Mouse (Mus musculus) right cerebral cortex, postnatal 36 days (tissue): ENCODE data around the gene Mrtfb.
"Not testable (repeated sequence)": the region's sequence is repeated elsewhere in the genome, so short reads cannot be mapped to it uniquely, and the experiment has no call there.

Experiments used
- DNase-seq, 2 experiments: peaks; one replicate each; pipeline ENCODE4 v3.0.0; 2022; ENCODE audit warnings: low spot score in 2 of 2, mixed read lengths in 1 of 2

Mrtfb gene

GRCm38 (mm10) chr16:13276258-13276657 is 20.0 kb downstream of the Mrtfb start:
- DNase-seq, result no peak

- DNase-seq, result no peak
Measured at GRCm38 (mm10) chr16:13276709-13277399, 20.6 kb downstream of the Mrtfb start.

DNA sequence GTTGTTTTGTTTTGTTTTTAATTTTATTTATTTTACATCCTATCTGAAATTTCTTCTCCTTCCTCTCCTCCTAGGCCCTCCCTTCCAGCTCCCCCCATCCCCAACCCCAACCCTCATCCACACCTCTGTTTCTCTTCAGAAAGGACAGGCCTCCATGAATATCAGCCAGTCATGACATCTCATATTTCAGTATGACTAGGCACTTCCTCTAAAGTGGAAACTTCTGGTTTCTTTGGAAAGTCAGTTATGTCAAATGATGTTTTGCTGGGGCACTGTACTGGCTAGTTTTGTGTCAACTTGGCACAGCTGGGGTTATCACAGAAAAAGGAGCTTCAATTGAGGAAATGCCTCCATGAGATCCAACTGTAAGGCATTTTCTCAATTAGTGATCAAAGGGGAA is 30.1 kb downstream of the Mrtfb start:
- DNase-seq, result not testable (repeated sequence)

GRCm38 (mm10) chr16:13297860-13298259 is 41.6 kb downstream of the Mrtfb start:
- no peak for DNase-seq

GRCm38 (mm10) chr16:13298991-13299390 is 42.7 kb downstream of the Mrtfb start:
- no peak for DNase-seq

GRCm38 (mm10) chr16:13306065-13306695 is 49.9 kb downstream of the Mrtfb start:
- no peak for DNase-seq

DNA sequence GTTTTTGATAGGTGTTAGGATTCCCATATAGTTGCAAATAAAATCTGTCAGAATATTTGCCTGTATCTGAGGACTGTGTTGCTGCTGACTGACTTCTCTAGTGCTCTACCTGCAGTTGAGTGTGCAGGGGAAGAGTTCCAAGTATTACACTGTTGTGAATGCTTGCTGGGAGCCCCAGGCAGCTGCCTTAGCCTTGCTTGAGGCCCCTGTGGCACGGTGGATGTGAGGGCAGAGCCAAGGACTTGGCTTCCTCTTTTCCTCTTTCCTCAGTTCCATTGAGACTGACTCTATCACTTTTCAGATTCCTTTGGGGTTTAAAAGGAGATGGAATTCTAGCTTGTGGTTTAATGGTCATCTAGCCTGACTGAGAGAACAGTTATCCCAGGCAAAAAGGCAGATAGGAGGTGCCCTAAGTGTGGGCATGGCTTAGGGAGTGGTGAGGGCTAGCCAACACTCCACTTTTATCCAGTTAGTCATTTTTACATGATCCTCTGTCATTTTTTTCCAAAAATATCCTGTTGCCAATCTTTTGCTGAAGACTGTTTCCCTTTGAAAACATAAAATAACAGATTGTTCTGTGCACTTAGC is 53.9 kb downstream of the Mrtfb start:
- no peak for DNase-seq

- DNase-seq, result no peak
Measured at GRCm38 (mm10) chr16:13311374-13311773, 55.1 kb downstream of the Mrtfb start.

- no peak for DNase-seq
Measured at GRCm38 (mm10) chr16:13313096-13313719, 56.9 kb downstream of the Mrtfb start.

DNA sequence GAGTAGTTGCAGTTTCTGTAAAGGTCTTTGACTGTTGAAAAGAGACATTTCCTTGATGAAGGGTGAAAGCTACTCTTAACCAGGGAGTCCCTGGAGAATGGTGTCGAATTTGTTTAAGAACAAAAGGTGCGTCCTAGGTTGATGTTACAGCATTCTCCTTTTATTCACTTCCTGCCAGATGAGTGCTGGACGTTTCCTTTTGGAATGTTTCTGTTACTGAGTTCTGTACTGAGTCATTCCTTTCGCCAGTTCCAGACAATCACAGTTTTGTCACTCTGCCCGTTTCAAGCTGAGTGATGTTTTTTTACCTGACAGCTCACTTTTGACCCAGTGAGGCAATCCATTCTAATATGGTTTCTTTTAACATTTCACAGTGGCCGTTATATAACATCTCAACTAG is 67.5 kb downstream of the Mrtfb start:
- DNase-seq, result no peak

GRCm38 (mm10) chr16:13326622-13327021 is 70.3 kb downstream of the Mrtfb start:
- DNase-seq, result no peak

DNA sequence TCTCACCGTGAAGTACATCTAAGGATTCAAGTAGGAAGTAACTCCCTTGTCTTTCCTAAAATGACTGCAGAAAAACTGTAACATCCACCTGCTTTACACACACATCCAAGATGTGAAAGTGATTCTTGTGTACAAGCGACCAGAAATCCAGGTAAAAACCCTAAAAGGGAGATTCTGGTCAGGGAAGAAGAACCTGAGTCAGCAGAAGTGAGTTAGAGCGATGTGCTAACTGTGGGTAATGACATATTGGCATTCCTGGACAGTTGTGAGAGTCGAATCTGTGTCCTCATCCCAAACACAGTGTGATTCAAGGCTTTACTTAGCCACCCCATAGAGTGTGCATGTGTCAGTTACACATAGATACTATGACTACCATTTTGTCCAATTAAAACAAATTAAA is 72.4 kb downstream of the Mrtfb start:
- no peak for DNase-seq

DNA sequence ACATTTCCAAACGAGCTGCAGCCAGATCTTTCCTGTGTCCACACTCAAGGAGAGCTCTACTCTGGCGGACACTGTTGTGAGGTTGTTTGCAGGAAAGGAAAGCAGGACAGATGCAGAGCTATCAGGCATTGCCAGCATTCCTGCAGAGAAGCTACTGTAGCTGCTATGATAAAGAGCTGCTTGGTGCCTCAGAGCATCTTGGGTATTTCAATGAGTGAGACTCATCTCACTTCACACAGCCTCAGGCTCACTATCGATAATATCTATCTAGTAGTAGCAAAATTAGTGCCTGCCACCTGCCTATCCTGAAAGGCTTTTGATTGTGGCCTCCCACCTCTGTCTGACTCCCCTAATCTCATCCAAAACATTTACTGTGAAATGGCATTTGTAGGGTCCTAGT is 73.4 kb downstream of the Mrtfb start:
- no peak for DNase-seq

DNA sequence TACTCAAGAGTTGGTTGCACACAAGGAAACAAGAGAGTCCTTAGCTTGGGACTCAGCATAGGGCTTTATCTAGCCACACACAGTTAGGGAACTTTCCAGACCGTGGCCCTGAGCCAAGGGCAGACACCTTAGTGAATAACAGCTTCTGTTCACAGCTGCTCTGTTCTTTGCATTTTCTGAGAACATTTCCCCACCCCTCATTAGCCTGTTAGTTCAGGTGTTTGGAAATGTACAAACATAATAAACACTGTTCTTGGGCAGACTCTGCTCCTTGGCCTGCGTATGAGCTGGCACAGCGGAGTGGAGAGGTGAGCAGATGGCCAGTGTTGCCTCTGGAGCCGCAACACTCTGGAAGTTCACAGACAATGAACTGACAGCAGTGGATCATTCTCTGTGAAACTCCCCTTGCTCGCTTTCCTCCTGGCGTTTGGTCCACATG is 74.0 kb downstream of the Mrtfb start:
- DNase-seq, result no peak

DNA sequence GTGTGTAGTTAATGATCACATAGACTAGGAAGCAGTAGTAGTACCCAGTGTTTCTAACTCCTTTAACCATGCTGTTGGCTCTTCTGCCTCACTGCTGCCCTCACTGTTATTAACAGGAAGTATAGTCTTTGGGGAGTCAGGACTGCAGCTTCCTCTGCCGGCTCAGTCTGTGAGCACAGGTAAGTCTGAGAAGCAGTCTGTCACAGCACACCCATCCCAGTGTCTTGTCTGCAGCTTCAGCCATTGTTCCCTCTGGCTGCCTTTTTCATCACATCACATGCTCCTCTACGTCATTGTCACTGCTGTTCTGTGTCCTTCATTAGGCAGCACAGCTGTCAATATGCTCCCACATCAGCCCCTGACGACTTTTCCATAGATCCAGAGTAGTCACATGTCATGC is 75.6 kb downstream of the Mrtfb start:
- no peak for DNase-seq

- DNase-seq, result no peak
Measured at GRCm38 (mm10) chr16:13332536-13332935, 76.3 kb downstream of the Mrtfb start.

DNA sequence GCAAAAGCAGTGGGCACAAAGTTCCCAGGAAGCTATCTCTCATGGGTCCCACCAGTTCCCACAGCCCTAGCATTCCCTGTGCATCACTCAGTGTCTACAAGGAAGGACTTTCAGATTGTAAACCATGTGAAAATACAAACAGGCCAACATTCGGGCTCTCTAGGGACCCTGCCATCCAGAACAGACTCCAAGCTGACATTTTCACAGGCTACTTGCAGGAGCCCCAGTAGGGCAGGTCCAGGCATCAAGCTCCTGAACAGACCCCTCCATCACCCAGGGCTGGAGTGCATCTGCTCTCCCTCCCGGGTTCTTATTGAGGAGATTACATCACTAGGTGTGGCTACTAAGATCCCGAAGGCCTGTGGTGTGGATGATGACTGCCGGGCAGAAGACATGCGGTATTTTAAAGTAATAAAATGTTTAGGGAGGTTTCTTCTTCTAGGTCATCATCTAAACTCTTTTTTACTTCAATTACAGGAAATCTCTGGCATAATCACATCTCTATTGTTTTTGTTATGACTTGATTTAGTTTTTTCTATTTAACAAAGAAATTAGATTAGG is 77.6 kb downstream of the Mrtfb start:
- DNase-seq, result no peak

DNA sequence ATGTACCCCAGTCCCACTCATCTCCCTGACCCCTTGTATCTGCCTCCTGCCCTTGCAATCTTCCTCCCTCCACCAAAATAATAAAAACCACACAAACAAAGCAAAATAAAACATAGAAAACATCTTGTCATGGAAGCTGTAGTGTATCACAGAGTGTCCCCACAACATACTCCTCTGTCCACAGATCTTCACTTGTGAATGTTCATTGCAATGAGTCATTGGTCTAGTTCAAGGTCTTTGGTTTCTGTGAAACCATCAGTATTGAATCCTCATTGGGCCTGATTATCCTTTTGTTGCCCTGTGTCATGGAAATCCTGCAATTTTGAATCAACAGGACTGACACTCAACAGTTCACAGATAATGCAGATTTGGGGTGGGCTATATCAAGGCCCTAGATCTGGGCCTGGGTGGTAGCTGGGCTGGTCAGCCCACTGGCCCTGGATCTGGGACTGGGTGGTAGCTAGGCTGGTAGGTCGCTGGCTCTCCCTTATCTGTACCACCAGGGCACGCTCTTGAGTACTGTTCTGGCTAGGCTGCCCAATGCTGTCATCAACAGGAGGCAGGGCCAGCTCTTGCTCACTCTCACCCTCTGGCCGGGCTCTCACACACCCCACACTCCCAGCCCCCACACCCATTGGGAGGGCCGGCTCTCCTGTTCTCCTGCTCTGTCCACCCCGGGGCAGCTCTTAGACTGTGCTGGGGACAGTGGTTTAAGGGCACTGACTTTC is 80.4 kb downstream of the Mrtfb start:
- no peak for DNase-seq

DNA sequence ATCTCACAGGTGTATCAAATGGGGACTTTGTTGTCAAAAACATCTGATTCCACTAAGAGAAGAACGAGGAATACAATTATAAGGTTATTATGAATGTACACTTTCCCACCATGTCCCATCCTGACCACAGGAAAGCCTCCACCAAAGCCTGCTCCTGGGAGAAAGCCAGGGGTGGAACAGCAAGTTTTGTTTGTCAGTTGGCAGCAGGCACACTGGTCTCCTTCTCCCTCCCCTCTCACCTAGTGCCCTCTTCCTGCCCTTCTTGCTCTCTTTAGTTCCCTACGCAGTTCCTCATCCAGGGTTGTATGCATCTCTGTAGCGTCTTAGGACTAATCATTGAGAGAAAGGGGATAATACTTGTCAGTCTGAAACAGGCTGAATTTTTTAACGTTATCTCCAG is 81.8 kb downstream of the Mrtfb start:
- DNase-seq, result no peak

DNA sequence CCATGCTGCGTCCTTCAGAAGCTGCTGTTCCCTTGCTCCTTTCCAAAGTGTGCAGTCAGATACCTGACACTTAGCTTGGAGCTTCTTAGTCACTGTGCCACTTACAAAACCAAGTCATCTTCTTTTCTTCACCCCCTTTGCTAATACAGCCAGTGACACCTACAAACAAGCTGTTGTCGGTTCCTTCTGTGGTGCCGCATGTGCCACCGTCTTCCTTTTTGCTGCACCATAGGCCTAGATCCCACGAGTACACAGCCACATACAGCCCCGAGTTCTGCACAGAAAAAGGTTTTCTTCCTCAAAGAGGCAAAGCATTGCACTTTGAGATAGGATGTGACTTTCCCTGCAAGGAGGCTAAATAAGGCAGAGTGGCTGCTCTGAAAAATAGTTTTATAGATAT is 83.2 kb downstream of the Mrtfb start:
- no peak for DNase-seq

DNA sequence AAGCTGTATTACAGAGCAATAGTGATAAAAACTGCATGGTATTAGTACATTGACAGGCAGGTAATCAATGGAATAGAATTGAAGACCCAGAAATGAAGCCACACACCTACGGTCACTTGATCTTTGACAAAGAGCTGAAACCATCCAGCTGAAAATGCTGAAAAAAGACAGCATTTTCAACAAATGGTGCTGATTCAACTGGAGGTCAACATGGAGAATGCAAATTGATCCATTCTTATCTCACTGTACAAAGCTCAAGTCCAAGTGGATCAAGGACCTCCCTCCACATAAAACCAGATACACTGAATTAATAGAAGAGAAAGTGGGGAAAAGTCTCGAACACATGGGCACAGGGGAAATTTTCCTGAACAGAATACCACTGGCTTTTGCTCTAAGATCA is 89.5 kb downstream of the Mrtfb start:
- not testable (repeated sequence) for DNase-seq

- DNase-seq, result no peak
Measured at GRCm38 (mm10) chr16:13350729-13351128, 94.4 kb downstream of the Mrtfb start.
